Mouse (Mus musculus): ENCODE measurements around the gene Il17rc. TPM values are rescaled to one million over a fixed set of nuclear protein-coding genes. Genes with fewer than 3 reads are reported as not detected.
A peak's percentile ranks its signal among the peaks of the same experiment; 100 is the strongest.

The Il17rc gene
- polyA plus RNA-seq, 3 experiments from 2014 or later: 0.32 to 0.47 TPM; not detected in 1

- no peak for ATAC-seq
Observed at GRCm38 (mm10) chr6:113499346-113499745, 28.1 kb downstream of the Il17rc start.

GRCm38 (mm10) chr6:113501388-113502084 is 30.3 kb downstream of the Il17rc start, which contains the start of gene Prrt3:
Gene Prrt3, minus strand, starts transcription at chr6:113501931.
- ATAC-seq: no peak

GRCm38 (mm10) chr6:113502801-113503200 is 31.6 kb downstream of the Il17rc start:
- no peak for ATAC-seq

- no peak for ATAC-seq
Observed at GRCm38 (mm10) chr6:113505689-113506088, 34.5 kb downstream of the Il17rc start.

- no peak for ATAC-seq
Observed at GRCm38 (mm10) chr6:113507130-113507529, 35.9 kb downstream of the Il17rc start.

GRCm38 (mm10) chr6:113508272-113508946 is 37.2 kb downstream of the Il17rc start:
- no peak for ATAC-seq

- ATAC-seq: no peak
Observed at GRCm38 (mm10) chr6:113508947-113509280, 37.7 kb downstream of the Il17rc start.

GRCm38 (mm10) chr6:113513944-113514343 is 42.7 kb downstream of the Il17rc start:
- no peak for ATAC-seq

- no peak for ATAC-seq
Observed at GRCm38 (mm10) chr6:113514600-113514999, 43.4 kb downstream of the Il17rc start.

GRCm38 (mm10) chr6:113517434-113518080 is 46.3 kb downstream of the Il17rc start:
- ATAC-seq: no peak

GRCm38 (mm10) chr6:113522310-113522709 is 51.1 kb downstream of the Il17rc start:
- ATAC-seq: no peak

GRCm38 (mm10) chr6:113523420-113523819 is 52.2 kb downstream of the Il17rc start:
- ATAC-seq: no peak

GRCm38 (mm10) chr6:113530932-113531839 is 60.0 kb downstream of the Il17rc start, which contains the start of the genes Emc3 and Fancd2:
Gene Emc3, minus strand, starts transcription at chr6:113531652.
Gene Fancd2, plus strand, starts transcription at chr6:113531682.
- peak; percentile 92 for ATAC-seq

- ATAC-seq: no peak
Observed at GRCm38 (mm10) chr6:113531840-113532404, 60.7 kb downstream of the Il17rc start.

Other genes starting within 250 kb of the Il17rc start
- 10 to 100 TPM; 12.0 to 18.4 (median 16.2) TPM for gene Mtmr14, start 233.6 kb upstream of the Il17rc start, polyA plus RNA-seq (2017; shearing (Covaris generic))
- gene Cpne9, start 189.1 kb upstream of the Il17rc start, polyA plus RNA-seq (2017; shearing (Covaris generic)): under 1 TPM in 2 of 3 experiments, not detected in 1; 0.21 to 0.22 TPM
- gene Brpf1, start 164.3 kb upstream of the Il17rc start, polyA plus RNA-seq (2017; shearing (Covaris generic)): 10 to 100 TPM in 2 of 3 experiments, 1 to 10 TPM in 1; 9.2 to 15.3 (median 13.7) TPM
- gene Ogg1, start 144.5 kb upstream of the Il17rc start, polyA plus RNA-seq (2017; shearing (Covaris generic)): 10 to 100 TPM; 12.7 to 23.8 (median 20.9) TPM
- gene Camk1, start 127.4 kb upstream of the Il17rc start, polyA plus RNA-seq (2017; shearing (Covaris generic)): 1 to 10 TPM; 1.3 to 2.6 (median 2.2) TPM
- 10 to 100 TPM; 27.5 to 44.5 (median 43.3) TPM for gene Tada3, start 93.5 kb upstream of the Il17rc start, polyA plus RNA-seq (2017; shearing (Covaris generic))
- 100 to 1,000 TPM; 516 to 980 (median 581) TPM for gene Arpc4, start 93.3 kb upstream of the Il17rc start, polyA plus RNA-seq (2017; shearing (Covaris generic))
- 10 to 100 TPM in 2 of 3 experiments, 1 to 10 TPM in 1; 6.6 to 18.5 (median 16.4) TPM for gene Ttll3, start 82.2 kb upstream of the Il17rc start, polyA plus RNA-seq (2017; shearing (Covaris generic))
- 10 to 100 TPM in 2 of 3 experiments, 1 to 10 TPM in 1; 6.5 to 13.4 (median 12.0) TPM for gene Rpusd3, start 52.1 kb upstream of the Il17rc start, polyA plus RNA-seq (2017; shearing (Covaris generic))
- gene Cidec, start 35.7 kb upstream of the Il17rc start, polyA plus RNA-seq (2017; shearing (Covaris generic)): not detected
- gene Jagn1, start 28.9 kb upstream of the Il17rc start, polyA plus RNA-seq (2017; shearing (Covaris generic)): 10 to 100 TPM; 50.3 to 60.1 (median 56.3) TPM
- gene Il17re, start 12.9 kb upstream of the Il17rc start, polyA plus RNA-seq (2017; shearing (Covaris generic)): 1 to 10 TPM in 2 of 3 experiments, under 1 TPM in 1; 0.69 to 8.2 (median 1.9) TPM
- 1 to 10 TPM; 6.1 to 9.2 (median 8.1) TPM for gene Creld1, start 11.9 kb downstream of the Il17rc start, polyA plus RNA-seq (2017; shearing (Covaris generic))
- under 1 TPM in 1 of 3 experiments, not detected in 2; 0.17 TPM for gene Prrt3, start 30.5 kb downstream of the Il17rc start, polyA plus RNA-seq (2017; shearing (Covaris generic))
- 10 to 100 TPM; 57.0 to 69.1 (median 62.4) TPM for gene Emc3, start 60.2 kb downstream of the Il17rc start, polyA plus RNA-seq (2017; shearing (Covaris generic))
- 1 to 10 TPM; 1.4 to 9.7 (median 2.0) TPM for gene Fancd2, start 60.3 kb downstream of the Il17rc start, polyA plus RNA-seq (2017; shearing (Covaris generic))
- not detected for gene Fancd2os, start 129.3 kb downstream of the Il17rc start, polyA plus RNA-seq (2017; shearing (Covaris generic))
- 100 to 1,000 TPM; 274 to 315 (median 285) TPM for gene Brk1, start 133.3 kb downstream of the Il17rc start, polyA plus RNA-seq (2017; shearing (Covaris generic))
- 10 to 100 TPM in 2 of 3 experiments, 1 to 10 TPM in 1; 9.9 to 12.3 (median 12.0) TPM for gene Vhl, start 152.5 kb downstream of the Il17rc start, polyA plus RNA-seq (2017; shearing (Covaris generic))
- 10 to 100 TPM; 18.1 to 35.7 (median 21.5) TPM for gene Irak2, start 167.0 kb downstream of the Il17rc start, polyA plus RNA-seq (2017; shearing (Covaris generic))
- 1 to 10 TPM; 3.2 to 7.7 (median 7.5) TPM for gene Tatdn2, start 225.6 kb downstream of the Il17rc start, polyA plus RNA-seq (2017; shearing (Covaris generic))
- gene Ghrl, start 248.5 kb downstream of the Il17rc start, polyA plus RNA-seq (2017; shearing (Covaris generic)): under 1 TPM in 2 of 3 experiments, not detected in 1; 0.64 to 0.73 TPM

All from inflammation-experienced regulatory T-cells, adult 6 months (primary cell).